Mouse (Mus musculus) liver, embryonic 15.5 days (tissue): ENCODE measurements around the gene Cacng2. TPM values are rescaled to one million over a fixed set of nuclear protein-coding genes. Genes with fewer than 3 reads are reported as not detected.

Experiments used
- ATAC-seq: fragments of 200-750 bp; cut with Nextera tagmentation; 2 replicates; pipeline ENCODE4 v1.8.0; 2017; ENCODE audit warnings: moderate number of reproducible peaks, mild to moderate bottlenecking, moderate library complexity; ENCODE audit not compliant: insufficient read depth
- H3K27ac ChIP-seq: fragments of 300-500 bp; sonication (generic); replicated peaks from 2 replicates; pipeline ENCODE4 v1.5.1; 2015; ENCODE audit warnings: mild to moderate bottlenecking, inconsistent platforms
- H3K27me3 ChIP-seq: fragments of 300-500 bp; sonication (generic); 2 replicates; pipeline ENCODE4 v1.6.1; 2015; ENCODE audit warnings: mild to moderate bottlenecking, inconsistent platforms
- H3K36me3 ChIP-seq: fragments of 300-500 bp; sonication (generic); replicated peaks from 2 replicates; pipeline ENCODE4 v1.6.1; 2015; ENCODE audit warnings: moderate library complexity, mild to moderate bottlenecking, inconsistent platforms
- H3K4me1 ChIP-seq: fragments of 300-500 bp; sonication (generic); replicated peaks from 2 replicates; pipeline ENCODE4 v1.6.1; 2015; ENCODE audit warnings: inconsistent platforms
- H3K4me2 ChIP-seq: fragments of 300-500 bp; sonication (generic); 2 replicates; pipeline ENCODE4 v1.6.1; 2015; ENCODE audit warnings: moderate library complexity, mild to moderate bottlenecking, inconsistent platforms
- H3K4me3 ChIP-seq: fragments of 300-500 bp; sonication (generic); replicated peaks from 2 replicates; pipeline ENCODE4 v1.5.1; 2015; ENCODE audit warnings: mild to moderate bottlenecking, inconsistent platforms
- H3K9ac ChIP-seq: fragments of 300-500 bp; sonication (generic); 2 replicates; pipeline ENCODE4 v1.6.1; 2015; ENCODE audit warnings: moderate library complexity, mild to moderate bottlenecking, inconsistent platforms
- H3K9me3 ChIP-seq: fragments of 300-500 bp; sonication (generic); replicated peaks from 2 replicates; pipeline ENCODE4 v1.6.1; 2016; ENCODE audit warnings: inconsistent platforms
- whole genome bisulfite sequencing: fragments of 180-500 bp; shearing (Covaris S2); methylation state at CpG from one replicate; pipeline ENCODE4 v1.1.7; 2015; ENCODE audit warnings: mixed read lengths; ENCODE audit not compliant: insufficient replicate concordance; 5-methylcytosine and 5-hydroxymethylcytosine counted together
- polyA plus RNA-seq: library from polyadenylated mRNA; unstranded; fragments of >200 nt; fragmentation: Nextera tagmentation; extraction: Ambion mirVana; gene quantifications from 2 replicates; pipeline ENCODE4 v1.2.1, GENCODE M21; 2015

Gene Cacng2
- polyA plus RNA-seq, 1 experiment from 2014 or later = not detected

DNA sequence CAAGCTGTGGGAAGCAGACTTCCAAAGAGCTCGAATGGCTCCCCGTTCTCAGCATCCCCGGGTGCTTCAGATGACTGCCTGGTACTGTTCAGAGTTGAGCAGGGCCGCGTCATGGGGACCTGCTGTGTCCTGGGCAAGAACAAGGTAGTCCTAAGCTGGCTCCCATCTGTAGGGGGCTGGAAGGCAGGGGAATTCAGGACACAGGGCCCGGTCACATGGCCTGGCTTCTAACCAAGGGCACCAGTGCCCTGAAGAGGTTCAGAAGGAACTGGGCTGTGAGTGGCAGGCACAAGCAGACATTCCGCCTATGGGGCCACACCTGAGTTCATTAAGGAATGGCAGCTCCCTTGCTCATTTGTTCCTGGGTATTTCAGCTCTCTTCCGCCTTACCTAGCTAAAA is 37.7 kb downstream of the Cacng2 start:
- Histone ChIP-seq H3K4me2 (no peak overlapping the region), H3K9me3 (no peaks in the 10 kb centered on the region), H3K4me1 (no peaks in the 10 kb centered on the region), H3K36me3 (no peaks in the 10 kb centered on the region), H3K4me3 (no peak overlapping the region), H3K27me3 (no peaks in the 10 kb centered on the region), H3K9ac (no peak overlapping the region), H3K27ac (no peak overlapping the region)
- 48% methylated on average over 8 of the region's 8 CpGs for WGBS
- no peak for ATAC-seq

- no peaks in the 10 kb centered on the region for H3K9me3 ChIP-seq
These were observed 38.4 kb downstream of the Cacng2 start for GRCm38 (mm10) chr15:78081384-78081783.

GRCm38 (mm10) chr15:78080326-78080725 is 39.5 kb downstream of the Cacng2 start:
- 57% methylated on average over 4 of the region's 4 CpGs for whole genome bisulfite sequencing
- no peaks in the 10 kb centered on the region for H3K36me3 ChIP-seq
- H3K4me2 ChIP-seq = no peak overlapping the region
- H3K4me3 ChIP-seq = no peak overlapping the region
- H3K9ac ChIP-seq = no peak overlapping the region
- H3K4me1 ChIP-seq = no peaks in the 10 kb centered on the region
- no peaks in the 10 kb centered on the region for H3K9me3 ChIP-seq
- H3K27ac ChIP-seq = no peak overlapping the region
- H3K27me3 ChIP-seq = no peaks in the 10 kb centered on the region
- no peak for ATAC-seq

More at GRCm38 (mm10) chr15:78081384-78081783, 38.4 kb downstream of the Cacng2 start:
- Histone ChIP-seq H3K4me3 (no peak overlapping the region), H3K9ac (no peak overlapping the region), H3K4me2 (no peak overlapping the region), H3K36me3 (no peaks in the 10 kb centered on the region), H3K27ac (no peak overlapping the region), H3K27me3 (no peaks in the 10 kb centered on the region), H3K4me1 (no peaks in the 10 kb centered on the region)
- 81% methylated on average over 7 of the region's 7 CpGs for WGBS
- ATAC-seq = no peak

- Histone ChIP-seq H3K4me3 (no peak overlapping the region), H3K9me3 (no peaks in the 10 kb centered on the region), H3K36me3 (no peaks in the 10 kb centered on the region), H3K9ac (no peak overlapping the region), H3K27ac (no peak overlapping the region), H3K4me1 (no peaks in the 10 kb centered on the region), H3K27me3 (no peaks in the 10 kb centered on the region), H3K4me2 (no peak overlapping the region)
- ATAC-seq = no peak
- WGBS = 54% methylated on average over 15 of the region's 15 CpGs
These were observed 40.8 kb downstream of the Cacng2 start for GRCm38 (mm10) chr15:78078776-78079628.

- Histone ChIP-seq H3K9me3 (no peaks in the 10 kb centered on the region), H3K4me2 (no peak overlapping the region), H3K9ac (no peak overlapping the region), H3K4me3 (no peak overlapping the region), H3K27me3 (no peaks in the 10 kb centered on the region), H3K4me1 (no peaks in the 10 kb centered on the region), H3K36me3 (no peaks in the 10 kb centered on the region), H3K27ac (no peak overlapping the region)
- no peak for ATAC-seq
- 57% methylated on average over 5 of the region's 5 CpGs for WGBS
These were observed 41.6 kb downstream of the Cacng2 start for GRCm38 (mm10) chr15:78078206-78078605.

- Histone ChIP-seq H3K4me2 (no peak overlapping the region), H3K9ac (no peak overlapping the region), H3K27ac (no peak overlapping the region), H3K4me1 (no peaks in the 10 kb centered on the region), H3K4me3 (no peak overlapping the region), H3K9me3 (no peaks in the 10 kb centered on the region), H3K27me3 (no peaks in the 10 kb centered on the region), H3K36me3 (no peaks in the 10 kb centered on the region)
- no peak for ATAC-seq
- WGBS = 18% methylated on average over 3 of the region's 3 CpGs
These were observed 43.9 kb downstream of the Cacng2 start for GRCm38 (mm10) chr15:78075921-78076320.

GRCm38 (mm10) chr15:78073109-78073508 is 46.7 kb downstream of the Cacng2 start:
- no peaks in the 10 kb centered on the region for H3K9me3 ChIP-seq
- H3K4me3 ChIP-seq = no peak overlapping the region
- H3K27me3 ChIP-seq = no peaks in the 10 kb centered on the region
- no peaks in the 10 kb centered on the region for H3K4me1 ChIP-seq
- H3K4me2 ChIP-seq = no peak overlapping the region
- 70% methylated on average over 7 of the region's 7 CpGs for WGBS
- no peak overlapping the region for H3K27ac ChIP-seq
- no peaks in the 10 kb centered on the region for H3K36me3 ChIP-seq
- ATAC-seq = no peak
- no peak overlapping the region for H3K9ac ChIP-seq

- Histone ChIP-seq H3K4me3 (no peak overlapping the region), H3K27me3 (no peaks in the 10 kb centered on the region)
- WGBS = 0% methylated on average over 5 of the region's 5 CpGs
These were observed 53.4 kb downstream of the Cacng2 start for GRCm38 (mm10) chr15:78066475-78066874.

GRCm38 (mm10) chr15:78065541-78065940 is 54.3 kb downstream of the Cacng2 start:
- Histone ChIP-seq H3K9ac (no peak overlapping the region), H3K27ac (no peak overlapping the region), H3K4me2 (no peak overlapping the region), H3K9me3 (no peaks in the 10 kb centered on the region), H3K36me3 (no peaks in the 10 kb centered on the region), H3K4me1 (no peaks in the 10 kb centered on the region), H3K27me3 (no peaks in the 10 kb centered on the region), H3K4me3 (no peak overlapping the region)
- no peak for ATAC-seq
- 69% methylated on average over 5 of the region's 5 CpGs for WGBS

More at GRCm38 (mm10) chr15:78066475-78066874, 53.4 kb downstream of the Cacng2 start:
- Histone ChIP-seq H3K4me1 (no peaks in the 10 kb centered on the region), H3K9ac (no peak overlapping the region), H3K4me2 (no peak overlapping the region), H3K9me3 (no peaks in the 10 kb centered on the region), H3K27ac (no peak overlapping the region), H3K36me3 (no peaks in the 10 kb centered on the region)
- no peak for ATAC-seq

DNA sequence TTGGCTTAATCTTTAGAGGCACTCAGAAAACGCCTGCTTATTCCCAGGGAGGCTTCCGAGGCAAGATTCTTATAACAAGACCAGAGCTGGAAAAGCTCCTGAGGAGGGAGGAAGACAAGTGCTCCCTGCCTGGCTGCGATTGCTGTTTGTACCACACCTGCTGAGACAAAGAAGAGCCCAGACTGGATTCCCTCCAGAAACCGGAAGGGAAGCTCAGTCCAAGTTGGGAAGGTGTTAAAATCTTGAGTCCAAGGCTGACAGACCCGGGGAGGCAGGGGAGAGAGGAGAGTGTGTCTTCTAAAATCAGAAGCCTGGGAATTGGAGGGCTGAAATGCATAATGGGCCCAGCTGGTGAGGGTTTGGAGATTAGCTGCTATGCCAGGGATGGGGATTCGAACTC is 55.5 kb downstream of the Cacng2 start:
- Histone ChIP-seq H3K27ac (no peak overlapping the region), H3K9me3 (no peaks in the 10 kb centered on the region), H3K27me3 (no peaks in the 10 kb centered on the region), H3K4me2 (no peak overlapping the region), H3K36me3 (no peaks in the 10 kb centered on the region), H3K9ac (no peak overlapping the region), H3K4me1 (no peaks in the 10 kb centered on the region), H3K4me3 (no peak overlapping the region)
- WGBS = 49% methylated on average over 6 of the region's 6 CpGs
- ATAC-seq = no peak

GRCm38 (mm10) chr15:78062467-78062866 is 57.4 kb downstream of the Cacng2 start:
- Histone ChIP-seq H3K27me3 (no peaks in the 10 kb centered on the region), H3K9ac (no peak overlapping the region), H3K36me3 (no peaks in the 10 kb centered on the region), H3K27ac (no peak overlapping the region), H3K4me3 (no peak overlapping the region), H3K4me2 (no peak overlapping the region), H3K4me1 (no peaks in the 10 kb centered on the region), H3K9me3 (no peaks in the 10 kb centered on the region)
- ATAC-seq = no peak
- WGBS = 53% methylated on average over 14 of the region's 14 CpGs

GRCm38 (mm10) chr15:78056930-78057329 is 62.9 kb downstream of the Cacng2 start:
- Histone ChIP-seq H3K36me3 (no peaks in the 10 kb centered on the region), H3K27me3 (no peaks in the 10 kb centered on the region), H3K4me3 (no peak overlapping the region), H3K27ac (no peak overlapping the region), H3K9me3 (no peaks in the 10 kb centered on the region), H3K4me1 (no peaks in the 10 kb centered on the region), H3K9ac (no peak overlapping the region), H3K4me2 (no peak overlapping the region)
- ATAC-seq = no peak
- WGBS = 37% methylated on average over 1 of the region's 1 CpGs
